In the genomic region with DNA sequence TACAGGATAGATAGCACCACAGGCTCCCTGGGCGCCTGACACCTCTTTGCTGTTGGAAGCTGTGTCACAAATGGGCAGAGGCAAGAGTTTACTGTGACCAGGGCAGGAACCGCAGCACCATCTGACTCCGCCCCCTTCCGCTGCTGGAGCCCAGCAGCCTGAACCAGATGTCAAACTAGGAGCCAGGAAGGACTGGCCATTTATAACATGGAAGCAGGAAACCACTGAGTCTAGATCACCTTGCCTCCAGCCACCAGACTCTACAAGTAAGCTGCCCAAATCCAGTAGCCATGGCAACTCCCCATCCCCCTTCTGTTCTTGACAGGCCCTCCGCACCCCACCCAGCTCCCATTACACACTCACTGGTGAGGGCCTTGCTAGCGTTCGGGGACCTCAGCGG, we compare ENCODE assay signal across 16 mouse cellular contexts. TPM values are rescaled to one million over a fixed set of nuclear protein-coding genes. Genes with fewer than 3 reads are reported as not detected.
DNase-seq lines count a peak whose midpoint lies in the region; ATAC-seq lines count a peak whose summit lies in the region.
"Had no signal": no experiment of that assay in that cellular context is flagged by ENCODE, and none has a peak within 500 bp of the region (broad histone marks: within the 10 kb centered on the region; RNA-seq: fewer than 3 reads in every experiment).

No protein-coding gene starts in this region.

- WGBS in liver, embryonic 11.5 days, result 50% methylated on average over 8 of the region's 8 CpGs

- no peaks in the 10 kb centered on the region; the same call in 1 of the 2 replicates for H3K27me3 ChIP-seq in liver, embryonic 11.5 days (replicated peaks; ENCODE audit: control insufficient read depth, insufficient read depth, low read length)
- H3K27me3 ChIP-seq: embryonic facial prominence, embryonic 15.5 days; intestine, embryonic 15.5 days had no signal

- no peak overlapping the region for H3K9ac ChIP-seq in liver, embryonic 11.5 days (ENCODE audit: low read depth, low read length)
- H3K9ac ChIP-seq: embryonic facial prominence, embryonic 15.5 days; intestine, embryonic 15.5 days; limb, embryonic 13.5 days had no signal

- DNase-seq in embryo, embryonic 10 days (ENCODE audit: low spot score), result peak; percentile 43
- no peak for DNase-seq in embryo, embryonic 9.5 days (ENCODE audit: extremely low spot score)
- peak; percentile 81 for DNase-seq in 416B (ENCODE audit: low read depth)
- peak; percentile 39 for DNase-seq in embryo, embryonic 10.5 days (ENCODE audit: low spot score)
- no peak for DNase-seq in liver, embryonic 11.5 days (ENCODE audit: low spot score)
- DNase-seq in layer of hippocampus, postnatal 36 days, result no peak
- no peak for DNase-seq in thymus, postnatal 0 days (ENCODE audit: low spot score)
- DNase-seq in thymus, postnatal 25 days, result no peak
- DNase-seq: adrenal gland, adult 8-10 months; heart, adult 11 months; heart, postnatal 36 days; lung, postnatal 14 days; thymus, adult 18-20 months had no signal

- H3K27ac ChIP-seq in liver, embryonic 11.5 days (ENCODE audit: low read depth, low read length), result no peak overlapping the region
- H3K27ac ChIP-seq: embryonic facial prominence, embryonic 15.5 days; intestine, embryonic 15.5 days; limb, embryonic 13.5 days had no signal

- no peaks in the 10 kb centered on the region for H3K36me3 ChIP-seq in liver, embryonic 11.5 days (ENCODE audit: control insufficient read depth, insufficient read depth, low read length)
- H3K36me3 ChIP-seq: embryonic facial prominence, embryonic 15.5 days; intestine, embryonic 15.5 days; limb, embryonic 13.5 days had no signal

- H3K4me2 ChIP-seq in liver, embryonic 11.5 days, result no peak overlapping the region
- H3K4me2 ChIP-seq: intestine, embryonic 15.5 days had no signal

- no peak overlapping the region for H3K4me3 ChIP-seq in liver, embryonic 11.5 days (ENCODE audit: low read depth, low read length)
- H3K4me3 ChIP-seq: embryonic facial prominence, embryonic 15.5 days; intestine, embryonic 15.5 days; limb, embryonic 13.5 days had no signal

- no peaks in the 10 kb centered on the region for H3K4me1 ChIP-seq in liver, embryonic 11.5 days (replicated peaks; ENCODE audit: control insufficient read depth, insufficient read depth, low read length)

- no peaks in the 10 kb centered on the region for H3K9me3 ChIP-seq in liver, embryonic 11.5 days (ENCODE audit: control insufficient read depth, low read length)
- H3K9me3 ChIP-seq: embryonic facial prominence, embryonic 15.5 days; intestine, embryonic 15.5 days had no signal

- peak; percentile 45 for ATAC-seq in liver, embryonic 11.5 days (replicated peaks; ENCODE audit: low FRiP score)
- ATAC-seq: intestine, embryonic 15.5 days had no signal

RNA-seq across cellular contexts. Expression of gene Frrs1l, which starts 50.3 kb away (rescaled TPM):
- 0.09 and 0.33 TPM in 2 replicates for polyA plus RNA-seq in liver, embryonic 11.5 days (2014; fragmentation: Nextera tagmentation; extraction: Ambion mirVana)
- total RNA-seq in layer of hippocampus, postnatal 36 days (2021), result 100 to 1,000 TPM; 227 TPM
- 0.04 TPM in 1 of 2 replicates, not detected in the other for polyA plus RNA-seq in thymus, postnatal 0 days (2015; fragmentation: Nextera tagmentation; extraction: Ambion mirVana)

Comparison
In these comparisons a context has a peak if more than half of its experiments do, and no peak if none do; other contexts are left out.
1. DNase-seq: peak in embryo, embryonic 10 days (single experiment), 416B (single experiment) and embryo, embryonic 10.5 days (single experiment); none in embryo, embryonic 9.5 days (single experiment), liver, embryonic 11.5 days (single experiment), layer of hippocampus, postnatal 36 days (0 of 2), thymus, postnatal 0 days (single experiment) and thymus, postnatal 25 days (single experiment).